Mouse (Mus musculus) hindbrain, embryonic 14.5 days (tissue): ENCODE data around the gene Sirpa. TPM values are rescaled to one million over a fixed set of nuclear protein-coding genes. Genes with fewer than 3 reads are reported as not detected.

ENCODE experiments used
- ATAC-seq: fragments of 200-750 bp; cut with Nextera tagmentation; 2 replicates; pipeline ENCODE4 v1.8.0; 2017; ENCODE audit warnings: moderate number of reproducible peaks, mild to moderate bottlenecking, moderate TSS enrichment, moderate library complexity; ENCODE audit not compliant: low FRiP score
- DNase-seq: peaks from one replicate; pipeline ENCODE4 v3.0.0-alpha.2; 2015; ENCODE audit warnings: low spot score
- H3K27ac ChIP-seq: fragments of 300-500 bp; sonication (generic); 2 replicates; pipeline ENCODE4 v1.5.1; 2014; ENCODE audit warnings: mild to moderate bottlenecking, moderate library complexity
- H3K27me3 ChIP-seq: fragments of 300-500 bp; sonication (generic); 2 replicates; pipeline ENCODE4 v1.6.1; 2014; ENCODE audit warnings: mild to moderate bottlenecking, low read length, mixed read lengths; ENCODE audit not compliant: control insufficient read depth, insufficient read depth
- H3K36me3 ChIP-seq: fragments of 300-500 bp; sonication (generic); replicated peaks from 2 replicates; pipeline ENCODE4 v1.6.1; 2014; ENCODE audit not compliant: control insufficient read depth, insufficient read depth
- H3K4me1 ChIP-seq: fragments of 300-500 bp; sonication (generic); replicated peaks from 2 replicates; pipeline ENCODE4 v1.6.1; 2014; ENCODE audit warnings: antibody characterized with exemption, low read length, mixed read lengths; ENCODE audit not compliant: control insufficient read depth, insufficient read depth
- H3K4me2 ChIP-seq: fragments of 300-500 bp; sonication (generic); replicated peaks from 2 replicates; pipeline ENCODE4 v1.6.1; 2014; ENCODE audit warnings: mild to moderate bottlenecking, moderate library complexity
- H3K4me3 ChIP-seq: fragments of 300-500 bp; sonication (generic); replicated peaks from 2 replicates; pipeline ENCODE4 v1.5.1; 2014; ENCODE audit warnings: mild to moderate bottlenecking, low read length
- H3K9ac ChIP-seq: fragments of 300-500 bp; sonication (generic); 2 replicates; pipeline ENCODE4 v1.6.1; 2014
- H3K9me3 ChIP-seq: fragments of 300-500 bp; sonication (generic); 2 replicates; pipeline ENCODE4 v1.6.1; 2016; ENCODE audit warnings: low read length; ENCODE audit not compliant: control insufficient read depth
- WGBS: fragments of 180-500 bp; shearing (Covaris S2); extraction: QIAGEN DNeasy Blood & Tissue Kit; methylation state at CpG from one replicate; pipeline ENCODE4 v1.1.7; 2014; 5-methylcytosine and 5-hydroxymethylcytosine counted together
- polyA plus RNA-seq: library from polyadenylated mRNA; unstranded; fragments of >200 nt; fragmentation: Nextera tagmentation; extraction: Ambion mirVana; gene quantifications from 2 replicates; pipeline ENCODE4 v1.2.1, GENCODE M21; 2014

Gene Sirpa
- polyA plus RNA-seq, 1 experiment from 2014 or later, result 38.6 TPM

DNA sequence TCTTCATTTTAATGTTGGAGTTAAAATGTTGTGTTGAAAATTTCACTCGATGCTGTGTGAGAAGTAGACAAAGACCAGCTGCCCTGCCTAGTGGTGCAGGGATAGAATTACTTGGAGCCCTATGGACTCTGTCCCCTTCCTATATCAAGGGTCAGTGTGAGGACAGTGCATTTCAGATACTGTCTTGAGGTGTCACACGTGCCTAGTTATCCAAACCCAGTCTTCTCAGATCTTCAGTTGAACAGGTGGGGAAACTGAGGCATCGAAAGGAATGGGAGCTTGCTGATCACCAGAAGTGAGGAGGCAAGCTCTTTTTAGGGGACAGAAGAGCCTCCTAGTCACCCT, 33.8 kb upstream of the Sirpa start:
- no peak overlapping the region for H3K27ac ChIP-seq
- DNase-seq (no peak), ATAC-seq (no peak)
- H3K9me3 ChIP-seq, result no peaks in the 10 kb centered on the region
- WGBS, result 82% methylated on average over 3 of the region's 3 CpGs
- no peaks in the 10 kb centered on the region; the same call in 1 of the 2 replicates for H3K4me1 ChIP-seq
- no peak overlapping the region for H3K4me3 ChIP-seq
- no peaks in the 10 kb centered on the region for H3K36me3 ChIP-seq
- no peak overlapping the region for H3K4me2 ChIP-seq
- H3K27me3 ChIP-seq, result no peaks in the 10 kb centered on the region
- no peak overlapping the region for H3K9ac ChIP-seq

DNA sequence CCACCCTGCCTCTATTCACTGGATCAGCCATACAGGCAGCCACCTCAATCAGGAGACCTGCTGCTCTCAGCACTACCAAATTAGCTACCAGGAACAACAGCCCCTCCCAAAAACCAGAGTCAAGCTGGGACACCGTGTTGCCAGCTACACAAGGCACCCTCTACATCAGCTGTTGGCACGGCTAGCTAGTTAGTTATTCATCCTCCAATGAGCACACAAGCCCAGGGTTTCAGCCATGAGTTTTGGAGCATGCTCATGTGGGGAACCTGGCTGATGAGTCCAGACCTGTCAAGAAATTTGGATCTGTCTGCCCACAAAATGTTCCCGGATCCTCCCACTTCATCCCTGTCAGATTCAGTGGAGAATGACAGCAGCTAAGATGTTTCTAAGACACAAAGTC, 30.8 kb upstream of the Sirpa start:
- H3K27me3 ChIP-seq, result no peaks in the 10 kb centered on the region
- DNase-seq (no peak), ATAC-seq (no peak)
- H3K36me3 ChIP-seq, result no peaks in the 10 kb centered on the region
- no peak overlapping the region for H3K4me2 ChIP-seq
- H3K27ac ChIP-seq, result no peak overlapping the region
- H3K4me1 ChIP-seq, result no peaks in the 10 kb centered on the region; the same call in 1 of the 2 replicates
- H3K9me3 ChIP-seq, result no peaks in the 10 kb centered on the region
- WGBS, result 58% methylated on average over 3 of the region's 3 CpGs
- H3K9ac ChIP-seq, result no peak overlapping the region
- no peak overlapping the region for H3K4me3 ChIP-seq

DNA sequence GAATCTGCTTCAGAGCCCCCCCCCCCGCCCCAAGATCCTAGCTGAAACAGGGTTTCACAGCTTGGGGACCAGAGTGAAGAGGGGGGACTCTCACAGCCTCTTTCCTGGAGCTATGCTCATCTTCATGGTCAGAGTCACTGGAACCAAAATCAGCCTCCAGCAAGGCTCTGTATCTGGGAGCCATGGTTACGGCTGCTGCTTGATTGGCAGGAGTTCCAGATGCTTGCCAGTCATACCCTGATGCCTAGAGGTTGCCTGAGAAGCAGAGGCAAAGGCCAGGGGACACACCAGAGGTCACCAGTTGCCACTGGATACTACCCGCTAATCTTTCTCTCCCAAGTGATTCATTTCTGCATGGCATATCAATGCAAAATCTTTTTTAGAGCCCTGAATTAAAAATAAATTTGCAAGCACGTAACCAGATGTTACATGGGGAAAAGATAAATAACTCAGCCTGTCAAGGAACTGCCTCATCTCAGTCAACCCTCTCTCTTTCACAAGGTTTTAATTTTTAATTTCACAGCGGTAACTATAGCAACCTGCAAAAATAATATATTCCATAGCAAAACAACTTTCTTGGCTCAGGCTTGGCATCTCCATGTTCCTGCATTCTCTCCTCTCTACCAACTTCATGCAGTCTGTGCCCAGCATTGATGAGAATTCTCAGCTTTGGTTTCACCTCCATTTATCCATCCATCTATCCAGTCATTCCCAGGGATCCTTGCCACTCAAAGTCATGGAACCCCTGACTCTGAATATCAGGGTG, 28.5 kb upstream of the Sirpa start:
- DNase-seq (no peak), ATAC-seq (peak; percentile 51; the same call in 1 of the 2 replicates)
- WGBS, result 51% methylated on average over 5 of the region's 5 CpGs
- no peaks in the 10 kb centered on the region for H3K36me3 ChIP-seq
- no peak overlapping the region for H3K4me3 ChIP-seq
- H3K27me3 ChIP-seq, result no peaks in the 10 kb centered on the region
- no peaks in the 10 kb centered on the region for H3K9me3 ChIP-seq
- no peak overlapping the region for H3K27ac ChIP-seq
- no peak overlapping the region for H3K4me2 ChIP-seq
- no peaks in the 10 kb centered on the region; the same call in 1 of the 2 replicates for H3K4me1 ChIP-seq
- H3K9ac ChIP-seq, result no peak overlapping the region

DNA sequence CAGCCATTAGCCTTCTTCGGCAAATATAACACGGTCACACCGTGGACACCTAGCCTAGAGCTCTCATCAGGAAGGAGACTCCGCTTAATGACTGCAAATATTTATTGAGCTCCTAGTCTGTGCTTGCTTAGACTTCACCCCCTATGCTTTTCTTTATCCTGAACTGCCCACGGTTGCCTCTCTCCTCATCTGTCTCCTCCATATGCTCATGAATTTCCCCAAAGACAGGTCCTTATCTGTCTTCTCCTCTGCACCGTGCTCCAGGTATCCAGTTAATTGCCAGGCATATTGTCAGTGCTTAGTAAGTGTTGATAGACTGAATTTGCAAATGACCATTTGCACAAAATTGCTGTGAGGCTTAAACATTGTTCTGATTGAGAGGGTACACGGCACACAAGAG, 23.5 kb upstream of the Sirpa start:
- H3K9ac ChIP-seq, result no peak overlapping the region
- no peak overlapping the region for H3K4me2 ChIP-seq
- H3K27me3 ChIP-seq, result no peaks in the 10 kb centered on the region
- H3K9me3 ChIP-seq, result no peaks in the 10 kb centered on the region
- no peaks in the 10 kb centered on the region for H3K36me3 ChIP-seq
- H3K4me1 ChIP-seq, result peaks cover 7% of the 10 kb centered on the region
- H3K27ac ChIP-seq, result no peak overlapping the region
- ATAC-seq (no peak), DNase-seq (no peak)
- WGBS, result 87% methylated on average over 7 of the region's 7 CpGs
- no peak overlapping the region for H3K4me3 ChIP-seq

DNA sequence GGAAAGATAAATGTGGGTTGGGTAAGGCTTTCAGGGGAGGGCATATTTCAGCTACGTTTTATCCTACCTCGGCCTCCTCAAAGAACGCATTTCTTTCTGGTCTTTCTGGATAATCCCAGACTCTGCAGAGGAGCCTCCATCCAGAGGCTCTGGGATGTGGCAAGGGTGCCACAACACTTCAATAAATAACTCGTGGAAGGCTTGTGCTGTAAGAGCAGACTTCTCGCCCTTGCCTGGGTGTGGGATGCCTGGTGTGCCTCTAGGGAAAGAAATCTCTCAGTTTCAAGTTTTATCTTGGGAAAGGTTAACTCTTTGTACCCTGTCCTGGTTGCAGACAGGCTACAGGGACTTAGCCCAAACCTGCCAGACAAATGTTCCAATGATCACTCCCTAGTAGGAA, 23.1 kb upstream of the Sirpa start:
- no peak overlapping the region for H3K27ac ChIP-seq
- H3K4me3 ChIP-seq, result no peak overlapping the region
- no peaks in the 10 kb centered on the region for H3K9me3 ChIP-seq
- no peak for ATAC-seq
- WGBS, result 84% methylated on average over 5 of the region's 5 CpGs
- H3K4me2 ChIP-seq, result no peak overlapping the region
- no peaks in the 10 kb centered on the region for H3K27me3 ChIP-seq
- DNase-seq, result no peak
- H3K9ac ChIP-seq, result no peak overlapping the region
- H3K36me3 ChIP-seq, result no peaks in the 10 kb centered on the region
- H3K4me1 ChIP-seq, result peaks cover 12% of the 10 kb centered on the region

DNA sequence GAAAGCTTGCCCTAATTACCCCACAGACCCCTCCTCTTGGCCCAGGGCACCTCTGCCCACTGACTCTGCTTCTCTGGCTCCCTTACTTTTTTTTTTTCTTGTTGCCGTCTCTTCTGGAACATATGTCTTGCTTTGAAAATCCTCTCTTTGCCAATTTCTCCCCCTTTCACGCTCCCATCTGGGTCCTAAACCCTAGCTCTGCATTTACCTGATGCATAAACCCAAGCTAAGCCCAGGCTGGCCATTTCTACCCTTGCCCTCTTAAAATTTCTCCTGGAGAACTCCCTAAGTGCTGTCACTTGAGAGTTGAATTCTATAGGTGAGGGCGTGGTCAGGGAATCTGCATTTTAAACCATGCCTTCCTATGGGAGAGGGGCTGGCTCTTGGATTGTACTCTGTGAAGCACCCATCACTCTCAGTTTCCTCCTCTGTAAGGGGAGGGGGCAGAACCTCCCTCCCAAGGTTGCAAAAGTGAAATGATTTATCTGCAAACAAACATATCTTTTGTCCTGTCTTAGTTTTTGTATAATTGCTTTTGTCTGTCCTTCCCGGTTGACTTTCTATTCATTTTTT, 18.8 kb upstream of the Sirpa start:
- peaks cover 17% of the 10 kb centered on the region for H3K4me1 ChIP-seq
- H3K36me3 ChIP-seq, result no peaks in the 10 kb centered on the region
- DNase-seq (no peak), ATAC-seq (no peak)
- H3K4me3 ChIP-seq, result peak overlapping the region; percentile 16; the same call in 1 of the 2 replicates
- H3K9ac ChIP-seq, result peak overlapping the region; percentile 29; the same call in 1 of the 2 replicates
- H3K9me3 ChIP-seq, result no peaks in the 10 kb centered on the region
- WGBS, result 13% methylated on average over 4 of the region's 4 CpGs
- no peaks in the 10 kb centered on the region for H3K27me3 ChIP-seq
- H3K27ac ChIP-seq, result peak overlapping the region; percentile 63
- peak overlapping the region; percentile 54 for H3K4me2 ChIP-seq

DNA sequence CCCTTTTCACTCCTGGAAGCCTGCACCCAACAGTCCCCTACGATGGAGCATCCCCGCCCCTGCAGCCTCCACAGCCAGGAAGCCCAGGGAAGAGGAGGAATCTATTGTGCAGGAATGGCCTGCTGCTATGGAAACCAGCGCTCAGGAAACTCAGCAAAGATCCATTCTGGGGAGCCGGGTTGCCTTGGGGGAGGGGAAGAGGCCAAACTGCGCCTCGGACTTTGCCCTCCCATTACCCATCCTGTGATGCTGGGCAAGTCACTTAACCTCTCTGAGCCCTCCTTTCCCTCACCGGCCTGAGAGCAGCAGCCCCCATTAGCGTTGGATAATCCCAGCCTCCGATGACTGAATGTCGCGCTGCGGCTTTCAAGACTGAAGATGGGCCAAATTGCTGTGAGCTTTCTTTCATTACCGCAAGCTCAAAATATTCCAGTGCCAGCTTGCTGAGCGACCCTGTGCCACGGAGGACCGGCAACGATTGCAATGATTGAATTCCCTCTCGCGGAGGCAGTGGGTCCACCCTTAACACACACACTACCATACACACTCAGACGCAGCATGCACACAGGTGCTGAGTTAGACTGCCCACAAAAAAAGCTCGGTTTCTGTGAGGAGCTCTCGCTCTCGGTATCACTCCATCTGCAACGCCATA, 18.1 kb upstream of the Sirpa start:
- ATAC-seq, result peak; percentile 85
- H3K9me3 ChIP-seq, result no peaks in the 10 kb centered on the region
- WGBS, result 7% methylated on average over 24 of the region's 24 CpGs

DNA sequence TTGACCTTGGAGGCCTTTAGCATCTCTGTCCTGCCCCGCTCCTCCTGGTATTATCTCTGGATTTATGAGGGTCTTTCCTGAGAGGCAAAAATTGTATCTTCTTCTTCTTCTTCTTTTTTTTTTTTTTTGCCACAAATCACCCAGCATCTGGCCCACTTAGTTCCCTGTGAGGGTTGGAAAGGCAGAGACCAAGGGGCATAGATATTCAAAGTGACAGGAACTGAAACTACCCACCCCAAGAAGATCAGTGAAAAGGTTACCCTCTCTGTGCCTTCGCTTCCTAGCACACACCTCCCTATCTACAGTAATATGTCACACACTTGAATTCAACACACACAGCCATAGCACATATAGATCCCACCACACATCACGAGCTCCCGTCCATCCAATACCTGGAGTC, 17.5 kb upstream of the Sirpa start:
- H3K36me3 ChIP-seq, result no peaks in the 10 kb centered on the region
- H3K9me3 ChIP-seq, result no peaks in the 10 kb centered on the region
- no peak overlapping the region for H3K9ac ChIP-seq

More for the DNA sequence above, 18.1 kb upstream of the Sirpa start:
- H3K4me2 ChIP-seq, result peak overlapping the region; percentile 54
- H3K9ac ChIP-seq, result peak overlapping the region; percentile 29
- H3K4me1 ChIP-seq, result peaks cover 17% of the 10 kb centered on the region
- peak overlapping the region; percentile 16 for H3K4me3 ChIP-seq
- no peaks in the 10 kb centered on the region for H3K27me3 ChIP-seq
- peak; percentile 60 for DNase-seq
- no peaks in the 10 kb centered on the region for H3K36me3 ChIP-seq
- peak overlapping the region; percentile 63 for H3K27ac ChIP-seq

DNA sequence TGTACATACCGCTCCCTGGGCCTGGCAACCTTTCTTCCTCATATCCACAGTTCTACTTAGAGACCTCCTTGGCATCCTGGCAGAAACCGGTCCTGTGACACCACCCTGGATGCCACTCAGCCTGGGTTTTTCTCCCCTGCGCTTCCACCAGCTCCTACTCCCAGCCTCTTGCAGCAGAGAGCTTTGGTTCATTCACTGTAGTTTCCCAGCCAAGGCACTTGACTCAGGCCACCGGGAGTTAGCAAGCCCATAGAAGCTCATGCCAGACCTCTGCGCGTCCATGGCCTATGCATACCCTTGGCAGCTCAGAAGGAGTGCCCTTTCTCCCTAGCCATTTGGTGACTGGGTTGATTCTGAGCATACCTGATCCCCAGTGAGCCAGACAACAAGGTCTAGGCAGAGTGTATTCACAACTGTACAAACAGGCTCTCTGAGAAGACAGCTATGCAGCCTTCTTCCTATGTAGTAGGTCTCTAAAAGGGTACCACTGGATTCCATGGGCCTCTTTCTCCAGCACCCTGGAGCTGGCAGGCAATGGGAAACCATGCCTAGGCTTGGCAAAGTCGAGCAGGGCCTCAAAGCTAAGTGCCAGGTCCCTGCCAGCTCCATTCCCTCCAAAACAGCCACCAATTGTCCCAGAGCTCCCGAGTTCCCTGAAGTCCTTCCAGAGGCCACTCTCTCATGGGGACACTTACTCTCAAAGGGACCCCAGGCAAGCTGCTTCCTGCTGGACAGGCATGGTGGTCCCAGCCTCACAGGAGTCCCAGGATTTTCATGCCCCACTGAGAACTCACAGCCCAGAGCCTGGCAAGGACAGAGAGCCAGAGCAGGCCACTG, 15.8 kb upstream of the Sirpa start:
- Histone ChIP-seq H3K9me3 (no peaks in the 10 kb centered on the region), H3K9ac (no peak overlapping the region), H3K27ac (no peak overlapping the region), H3K27me3 (no peaks in the 10 kb centered on the region), H3K4me1 (peaks cover 17% of the 10 kb centered on the region), H3K4me3 (no peak overlapping the region), H3K4me2 (no peak overlapping the region), H3K36me3 (no peaks in the 10 kb centered on the region)
- no peak for ATAC-seq
- WGBS, result 83% methylated on average over 8 of the region's 8 CpGs
- no peak for DNase-seq

More for the DNA sequence above, 17.5 kb upstream of the Sirpa start:
- H3K4me3 ChIP-seq, result no peak overlapping the region
- peaks cover 17% of the 10 kb centered on the region for H3K4me1 ChIP-seq
- H3K27ac ChIP-seq, result peak overlapping the region; percentile 63; the same call in 1 of the 2 replicates
- no peak for DNase-seq
- peak overlapping the region; percentile 54 for H3K4me2 ChIP-seq
- no peak for ATAC-seq
- 92% methylated on average over 4 of the region's 4 CpGs for WGBS
- H3K27me3 ChIP-seq, result no peaks in the 10 kb centered on the region
